Mouse (Mus musculus) kidney, postnatal 4 days (tissue): ENCODE data around the gene Cnksr3.

Experiments used
- DNase-seq, 2 experiments: peaks; one replicate each; pipeline ENCODE4 v3.0.0; 2021; ENCODE audit warnings: mixed read lengths in 2 of 2

The Cnksr3 gene

DNA sequence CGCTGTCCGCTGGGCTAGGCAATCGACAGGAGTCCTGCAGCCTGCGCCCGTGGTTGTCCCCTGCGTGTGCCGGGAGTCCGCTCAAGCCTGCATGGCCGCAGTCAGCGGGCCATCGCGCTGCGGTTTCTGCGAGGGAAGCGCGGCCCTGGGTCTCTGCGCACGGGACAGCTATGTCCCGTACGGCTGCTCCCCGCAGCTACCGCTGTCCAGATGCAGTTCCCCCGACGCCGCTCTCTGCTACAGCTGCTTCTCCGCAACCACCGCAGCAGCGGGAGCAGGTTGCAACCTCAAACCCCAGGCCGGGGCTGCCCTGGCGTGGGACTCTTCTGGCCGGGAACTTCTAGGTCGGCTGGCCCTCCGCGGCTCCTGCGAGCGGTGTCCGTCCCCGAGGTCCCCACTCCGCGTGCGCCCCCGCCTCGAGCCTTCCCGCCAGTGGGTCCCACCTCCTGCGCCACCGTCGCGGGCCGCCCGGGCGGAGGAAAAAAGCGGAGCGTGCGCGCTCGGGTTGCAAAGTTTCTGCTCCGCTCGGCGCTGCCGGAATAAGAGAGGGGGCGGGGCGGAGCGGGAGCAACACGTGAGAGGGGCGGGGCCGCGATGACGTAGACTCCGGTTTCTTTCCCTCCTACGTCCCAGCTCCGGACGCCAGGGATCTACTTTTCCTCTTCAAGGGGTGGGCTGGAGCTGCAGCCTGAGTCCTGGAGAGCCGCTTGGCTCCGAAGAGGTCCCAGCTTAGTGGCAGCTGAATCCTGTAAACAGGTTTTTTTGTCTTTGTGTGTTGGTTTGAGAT is at the start of gene Cnksr3:
Cnksr3 (minus strand) TSS at position 542 of the 787 bp plus-strand sequence.
- DNase-seq, result peak; percentile 100

DNA sequence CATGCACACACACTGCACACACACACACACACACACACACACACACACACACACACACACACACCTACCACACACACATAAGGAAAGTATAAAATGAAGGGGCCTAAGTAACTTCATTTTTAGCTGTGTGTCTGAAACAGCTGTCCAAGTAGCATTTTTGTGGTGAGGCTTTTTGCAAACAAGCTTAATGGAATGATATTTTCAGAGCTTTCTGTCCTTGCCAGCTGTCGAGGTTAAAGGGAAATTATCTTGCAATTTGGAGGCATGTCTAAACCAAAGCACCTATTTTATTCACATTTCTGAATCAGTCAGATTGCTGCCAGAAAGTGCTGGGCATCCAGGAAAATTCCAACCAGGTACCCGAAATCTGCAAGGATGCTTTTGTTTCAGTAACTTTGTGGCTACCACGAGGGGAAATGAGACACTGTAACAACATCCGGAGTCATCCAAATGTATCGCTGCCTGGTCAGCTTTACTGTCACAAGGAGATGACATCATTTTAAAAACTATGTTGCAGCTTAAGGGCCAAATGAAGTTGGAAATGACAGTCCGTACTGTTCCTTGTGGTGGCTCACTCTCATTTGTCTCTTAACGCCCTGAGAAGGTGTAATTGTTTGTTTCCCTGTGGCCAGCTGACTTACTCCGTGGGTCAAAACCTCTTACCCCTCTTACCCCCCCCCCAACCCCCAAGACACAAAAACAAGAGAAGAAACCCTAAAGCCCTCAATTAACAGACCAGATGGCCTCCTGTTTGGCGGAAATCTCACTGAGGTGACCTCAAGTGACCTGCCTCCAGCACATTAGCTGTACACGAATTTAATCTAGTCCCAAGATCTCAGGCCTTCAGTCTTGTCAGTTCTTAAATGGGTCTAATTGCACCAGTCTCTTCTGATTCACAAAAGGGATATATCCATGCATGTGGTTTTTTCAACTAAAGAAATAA is 48.4 kb upstream of the Cnksr3 start:
- no peak for DNase-seq

DNA sequence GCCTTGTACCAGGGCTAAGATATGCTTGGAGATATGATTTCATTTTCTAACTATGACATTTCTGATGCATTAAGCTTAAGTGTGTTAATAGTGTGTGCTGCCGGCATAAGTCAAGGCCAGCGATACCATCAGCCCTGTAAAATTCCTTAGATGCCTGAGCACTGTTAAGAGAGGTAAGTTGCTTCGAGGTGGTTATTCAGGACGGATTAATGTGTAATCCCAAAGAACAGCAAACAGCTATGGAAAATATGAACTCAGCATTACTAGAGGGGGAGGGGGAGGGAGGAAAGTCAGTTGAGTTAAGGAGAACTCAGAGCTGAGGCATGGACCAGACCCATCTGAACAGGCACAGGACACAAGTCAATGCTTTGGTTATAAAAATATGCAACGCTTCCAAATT is 46.6 kb upstream of the Cnksr3 start:
- DNase-seq, result no peak

DNA sequence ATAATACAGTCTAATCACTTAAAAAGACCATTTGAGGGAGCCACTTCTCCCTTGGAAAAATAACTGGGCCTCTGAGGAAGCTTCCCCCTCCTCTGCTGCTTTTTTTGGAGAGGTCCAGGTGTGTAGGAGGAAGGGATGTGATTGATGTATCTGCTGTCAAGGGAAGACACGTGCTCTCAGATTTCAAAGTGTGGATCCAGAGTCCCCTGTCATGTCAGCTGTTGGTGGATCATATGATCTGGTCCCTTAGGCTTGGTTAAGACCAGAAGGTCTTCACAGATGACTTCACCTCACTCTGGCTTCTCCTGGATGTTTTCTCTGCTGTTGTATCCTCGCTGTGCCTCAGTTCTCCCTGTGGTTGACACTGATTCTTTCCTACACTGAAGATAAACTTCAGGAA is 38.4 kb upstream of the Cnksr3 start:
- no peak for DNase-seq

DNA sequence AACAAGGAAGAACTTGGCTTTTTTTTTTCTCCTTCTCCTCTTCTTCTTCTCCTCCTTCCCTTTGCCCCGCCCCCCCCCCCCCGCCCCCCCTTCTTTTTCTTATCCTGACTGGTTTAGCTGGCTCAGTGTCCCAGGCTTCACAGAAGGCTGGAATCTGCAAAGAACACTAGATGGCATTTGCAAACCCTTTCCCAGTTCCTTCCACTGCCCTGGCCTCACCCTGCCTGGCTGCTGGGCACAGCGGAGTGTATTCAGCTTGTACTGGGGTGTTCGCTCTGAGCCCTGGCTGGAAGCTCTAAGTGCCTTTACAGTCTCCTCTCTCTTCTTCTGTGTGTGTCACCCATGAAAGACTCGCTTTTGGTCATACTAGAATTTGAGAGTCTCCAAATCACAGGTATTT is 22.6 kb upstream of the Cnksr3 start:
- DNase-seq, result no peak

DNA sequence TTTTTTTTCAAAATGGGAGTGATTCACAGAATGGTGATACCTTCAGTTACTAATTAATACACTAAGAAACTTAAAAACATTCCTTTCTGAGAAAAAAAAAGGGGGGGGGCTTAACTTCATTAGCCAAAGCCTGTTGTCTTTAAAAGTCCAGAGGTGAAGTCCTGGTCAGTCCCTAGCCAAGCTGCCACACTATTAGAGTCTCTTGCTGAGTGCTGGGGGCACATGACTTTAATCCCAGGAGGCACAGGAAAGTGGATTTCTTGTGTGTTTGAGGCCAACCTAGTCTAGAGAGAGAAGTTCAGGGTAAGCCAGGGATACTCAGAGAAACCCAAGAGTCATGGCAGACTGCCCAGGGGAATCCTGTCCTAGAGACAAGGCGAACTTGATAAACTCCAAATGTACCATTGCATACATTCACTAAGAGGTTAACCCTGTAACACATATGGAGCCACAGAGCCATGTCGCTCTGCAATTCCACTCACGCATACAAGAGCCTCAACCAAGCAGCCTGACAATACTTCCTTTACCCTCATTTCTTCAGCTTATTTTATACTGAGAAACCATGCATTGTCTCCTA is 5.6 kb upstream of the Cnksr3 start:
- no peak for DNase-seq

DNA sequence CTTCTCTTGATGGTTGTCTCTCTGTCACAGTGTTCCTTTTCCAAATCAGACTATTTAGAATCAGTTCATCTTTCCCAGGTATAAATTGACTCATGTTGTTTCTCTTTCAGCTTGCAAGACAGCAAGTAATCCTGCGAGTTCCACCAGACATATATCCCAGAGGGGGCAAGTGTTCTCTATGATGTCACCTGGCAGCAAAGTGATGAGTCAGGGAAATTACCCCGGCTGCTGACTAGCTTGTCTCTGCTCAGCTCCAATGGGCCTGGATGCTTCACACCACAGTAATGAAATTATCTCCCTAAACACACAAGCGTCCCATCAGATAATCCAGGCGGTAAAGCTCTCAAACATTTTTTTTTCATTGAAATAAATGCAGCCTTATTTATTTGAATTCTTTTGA is 2.7 kb upstream of the Cnksr3 start:
- DNase-seq, result no peak

DNA sequence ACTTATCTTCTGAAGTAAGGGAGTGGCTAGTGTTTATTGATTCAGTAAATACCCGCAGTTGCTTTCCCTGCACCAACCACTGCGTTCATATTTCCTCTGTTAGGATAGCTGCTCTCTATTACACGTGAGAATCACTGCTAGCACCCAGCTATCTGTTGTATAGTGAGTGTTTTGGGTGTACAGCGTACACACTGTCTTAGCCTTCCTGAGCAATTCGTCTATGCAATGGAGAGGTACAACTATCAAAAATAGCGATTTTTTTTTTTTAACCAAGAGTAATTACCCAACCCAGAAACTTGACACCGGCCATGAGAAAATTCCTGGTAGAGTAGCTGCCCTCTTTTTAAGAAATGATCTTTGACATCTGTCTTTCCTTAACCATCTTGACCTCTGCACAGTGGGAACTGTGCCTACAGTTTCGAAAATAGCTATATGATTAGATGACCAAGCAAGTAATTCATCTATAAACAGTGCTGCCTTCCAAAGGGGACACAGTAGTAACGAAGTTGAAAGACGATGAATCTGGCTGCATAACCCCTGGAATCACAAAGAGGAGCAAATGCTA is 1.1 kb upstream of the Cnksr3 start:
- DNase-seq, result no peak

DNA sequence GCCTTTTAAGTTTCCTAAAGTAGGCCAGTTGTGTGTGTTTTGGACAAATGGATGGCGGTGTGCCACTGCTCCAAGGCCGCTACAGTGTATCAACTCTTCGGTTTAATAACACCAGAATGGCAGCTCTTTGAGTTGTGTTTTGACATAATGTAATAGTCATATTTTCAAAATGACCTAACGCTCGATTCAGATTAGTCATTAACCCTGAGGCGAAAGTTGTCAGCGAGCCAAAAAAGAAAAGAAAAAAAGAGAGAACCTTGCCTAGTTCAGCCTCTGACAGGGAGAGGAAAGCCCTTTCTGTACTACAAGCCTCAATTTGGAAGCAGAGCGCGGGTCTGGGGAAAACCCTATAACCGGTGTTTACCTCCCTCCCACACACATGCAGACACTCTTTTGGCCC is 500 bp upstream of the Cnksr3 start:
- DNase-seq, result no peak

DNA sequence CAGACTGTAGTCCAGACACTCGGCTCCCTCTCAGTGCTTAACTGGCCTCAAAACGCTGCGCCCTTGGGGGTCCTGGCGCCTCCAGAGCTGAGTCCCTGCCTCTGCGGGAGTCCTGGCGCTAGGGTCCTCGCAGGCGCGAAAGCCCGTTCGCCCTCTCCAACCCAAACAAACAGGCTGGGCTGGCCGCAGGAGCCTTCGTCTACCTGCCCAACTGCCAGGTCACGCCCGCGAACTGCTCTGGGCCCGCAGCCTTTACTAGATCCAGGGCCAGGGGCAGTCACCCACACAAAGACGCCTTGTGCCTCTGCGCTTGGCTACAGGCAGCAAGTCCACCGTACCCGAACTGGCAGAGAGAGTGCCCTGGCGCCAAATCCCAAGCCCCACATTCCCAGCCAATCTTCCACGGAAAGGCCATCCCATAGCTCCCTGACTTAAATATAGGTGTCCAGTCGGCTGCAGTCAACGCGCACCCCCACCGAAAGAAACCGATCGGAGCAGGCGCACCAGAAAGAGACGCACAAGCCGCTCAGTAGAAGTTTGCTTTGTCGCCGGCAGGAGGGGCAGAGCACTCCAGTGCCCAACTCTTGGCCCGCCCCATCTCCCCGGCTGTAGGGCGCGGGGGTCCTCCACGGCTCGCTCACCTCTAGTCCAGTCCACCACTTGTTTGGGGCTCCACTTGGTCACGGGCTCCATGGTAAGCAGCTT is 894 bp downstream of the Cnksr3 start:
- DNase-seq, result peak; percentile 85 to 91

DNA sequence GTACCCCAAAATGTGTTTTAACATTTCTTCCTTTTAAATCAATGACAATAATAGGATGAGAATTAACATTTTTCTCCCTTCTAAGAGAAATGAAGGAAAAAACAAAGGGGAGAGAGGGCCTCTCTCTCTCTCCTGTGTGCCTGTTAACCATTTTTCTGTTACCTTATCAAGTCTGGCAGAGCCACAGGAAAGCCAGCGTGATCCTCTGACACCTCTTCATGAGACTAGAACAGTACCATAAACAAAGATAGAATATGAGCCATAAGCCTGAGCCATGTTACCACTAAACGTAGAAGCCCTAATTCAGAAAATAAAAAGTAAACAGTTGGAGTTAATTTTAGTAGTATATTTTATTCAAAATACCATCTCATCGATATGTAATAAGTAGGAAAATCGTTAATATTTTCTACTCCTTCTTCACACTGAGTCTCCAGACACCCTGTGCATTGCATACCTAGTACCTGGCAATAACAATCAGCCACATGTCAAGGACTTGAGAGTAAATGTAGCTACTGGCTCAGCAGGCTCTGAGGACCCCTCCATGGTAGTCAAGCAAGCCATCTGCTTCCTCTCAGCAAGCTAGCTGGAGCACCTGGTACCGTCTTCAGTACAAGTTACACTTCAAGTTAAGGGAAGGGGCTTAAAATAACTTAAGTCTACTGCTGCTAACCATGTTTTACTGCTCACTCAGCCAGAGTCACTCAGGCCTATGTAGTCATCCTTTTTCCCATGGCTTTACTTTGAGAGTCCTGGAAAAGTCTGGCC is 2.2 kb downstream of the Cnksr3 start:
- DNase-seq, result no peak

DNA sequence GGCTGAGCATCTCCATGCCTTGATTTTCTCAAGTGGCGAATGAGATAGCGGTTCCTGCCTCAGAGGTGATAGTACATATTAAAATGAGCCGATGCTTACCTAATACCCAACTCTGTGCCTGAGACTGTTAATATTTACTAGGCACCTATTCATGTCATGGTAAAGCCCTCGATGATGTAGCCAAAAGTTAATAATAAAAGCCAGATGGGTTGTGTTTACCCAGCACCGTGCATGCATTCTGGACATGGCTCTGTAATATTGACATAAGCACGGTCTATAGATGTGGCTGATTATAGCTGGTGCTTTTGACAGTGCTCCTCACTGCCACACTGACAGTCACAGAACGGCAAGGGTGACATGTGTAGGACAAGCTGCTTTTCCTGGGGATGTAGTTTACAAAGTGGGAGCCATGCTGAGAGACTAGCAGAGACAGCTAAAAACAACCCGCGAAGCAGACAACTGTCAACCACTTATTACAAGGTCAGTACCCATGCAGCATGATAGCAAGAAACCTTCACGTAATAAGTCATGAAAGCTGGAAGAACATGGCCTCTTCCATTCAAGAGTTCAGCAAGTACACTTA is 3.1 kb downstream of the Cnksr3 start:
- DNase-seq, result no peak

DNA sequence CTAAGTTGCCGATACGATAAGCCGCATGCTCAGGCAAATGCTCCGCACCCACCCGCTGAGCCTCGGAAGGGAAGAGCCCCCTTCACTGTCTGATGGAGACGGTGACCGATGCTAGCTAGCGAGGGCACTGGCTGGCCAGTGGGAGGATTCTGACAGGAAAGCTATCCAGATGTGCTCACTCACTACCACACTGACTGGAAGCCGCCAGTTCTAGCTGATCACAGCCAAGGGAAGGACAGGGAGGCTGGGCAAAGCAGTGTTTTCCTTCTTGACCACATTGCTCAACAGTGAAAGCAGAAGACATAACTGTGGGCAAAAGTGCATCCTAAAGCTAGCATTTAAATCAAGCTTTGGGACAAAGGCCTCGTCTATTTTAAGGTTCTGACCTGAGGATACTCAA is 4.7 kb downstream of the Cnksr3 start:
- DNase-seq, result no peak

DNA sequence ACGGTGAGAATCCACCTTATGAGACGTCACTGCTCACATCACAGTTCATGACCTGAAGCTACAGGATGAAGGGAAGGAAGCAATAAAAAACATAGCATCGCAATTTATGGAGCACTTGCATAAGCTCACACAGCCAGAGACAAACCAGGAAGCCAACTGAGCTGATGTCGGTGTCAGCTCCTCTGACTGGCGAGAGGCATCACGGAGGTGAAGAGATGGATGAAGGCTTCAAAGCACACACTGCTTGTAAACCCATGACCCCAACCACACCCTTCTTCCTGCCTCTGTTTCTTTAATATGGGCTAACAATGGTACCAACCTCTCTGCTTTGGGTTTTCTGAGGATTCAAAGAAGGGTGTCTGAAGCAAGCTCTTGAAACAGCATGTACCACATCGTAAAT is 5.5 kb downstream of the Cnksr3 start:
- no peak for DNase-seq

DNA sequence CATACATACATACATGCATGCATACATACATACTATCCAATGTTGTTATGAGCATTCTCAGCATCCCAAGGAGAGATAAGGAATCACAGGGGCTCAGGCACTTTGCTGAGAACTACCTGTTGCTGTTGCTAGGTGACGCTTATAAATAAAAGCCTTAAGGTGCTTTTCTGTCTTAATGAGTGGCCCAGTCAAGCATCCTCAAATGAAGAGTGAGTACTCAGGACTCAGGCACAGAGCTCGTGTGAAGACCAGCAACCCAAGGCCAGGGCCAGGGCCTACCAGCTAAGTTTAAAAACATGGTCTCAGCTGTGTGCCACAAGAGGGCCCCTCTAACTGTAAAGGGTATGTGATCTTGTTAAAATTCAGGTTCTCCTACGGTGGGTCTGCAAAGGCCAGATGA is 6.5 kb downstream of the Cnksr3 start:
- DNase-seq, result no peak

DNA sequence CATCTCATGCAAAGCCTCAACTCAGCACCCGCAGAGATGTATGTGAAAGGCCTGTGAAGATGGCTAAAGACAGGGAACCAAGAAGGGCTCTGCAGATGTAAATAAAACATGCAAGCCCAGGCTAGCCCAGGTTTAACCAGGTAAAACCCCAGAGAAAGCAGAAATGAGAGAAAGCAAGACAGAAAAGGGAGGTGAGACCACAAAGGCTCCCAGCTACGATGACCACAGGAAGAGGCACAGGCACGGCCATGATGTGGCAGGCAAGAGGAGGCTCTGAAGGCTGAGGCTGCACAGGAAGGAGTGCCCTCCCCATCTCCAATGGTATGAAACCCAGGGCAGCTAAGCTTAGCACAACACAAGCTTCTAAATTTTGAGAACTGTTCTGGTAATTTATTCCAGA is 7.1 kb downstream of the Cnksr3 start:
- no peak for DNase-seq

DNA sequence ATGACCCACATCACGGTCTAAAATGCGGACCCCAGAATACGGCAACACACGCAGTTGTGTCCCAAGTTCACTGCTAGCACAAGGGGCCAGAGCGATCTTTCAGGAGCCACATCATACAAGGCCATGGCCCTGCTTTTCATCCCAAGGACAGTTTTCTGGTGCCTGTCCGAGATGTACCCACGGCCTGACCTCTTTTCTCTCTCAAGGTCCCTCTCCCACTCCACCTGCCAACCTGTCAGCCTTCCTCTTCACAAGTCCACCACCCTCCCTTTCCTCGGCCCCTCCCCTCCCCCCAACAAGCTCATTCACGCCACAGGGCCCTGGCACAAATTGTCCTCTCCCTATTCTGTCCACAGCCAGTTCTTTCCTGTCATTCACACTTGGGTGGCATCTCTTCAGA is 9.5 kb downstream of the Cnksr3 start:
- DNase-seq, result no peak

DNA sequence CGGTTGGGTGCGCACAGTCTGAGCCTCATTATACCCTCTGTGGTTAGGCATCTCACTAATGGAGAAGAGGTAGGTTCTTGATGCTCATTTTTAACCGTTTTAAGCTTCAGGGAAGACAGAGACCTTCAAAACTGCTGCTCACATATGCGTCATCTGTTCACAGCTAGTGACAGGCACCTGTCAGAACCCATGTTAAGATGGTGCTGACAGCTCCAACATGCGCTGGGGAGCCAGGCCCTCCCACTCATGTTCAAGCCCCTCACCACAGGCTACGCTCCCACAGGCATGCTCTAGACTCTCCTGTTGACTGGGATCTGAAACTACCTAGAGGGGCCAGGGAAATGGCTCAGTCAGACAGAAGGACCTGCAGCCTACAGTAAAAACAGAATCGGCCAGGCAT is 11.4 kb downstream of the Cnksr3 start:
- no peak for DNase-seq

DNA sequence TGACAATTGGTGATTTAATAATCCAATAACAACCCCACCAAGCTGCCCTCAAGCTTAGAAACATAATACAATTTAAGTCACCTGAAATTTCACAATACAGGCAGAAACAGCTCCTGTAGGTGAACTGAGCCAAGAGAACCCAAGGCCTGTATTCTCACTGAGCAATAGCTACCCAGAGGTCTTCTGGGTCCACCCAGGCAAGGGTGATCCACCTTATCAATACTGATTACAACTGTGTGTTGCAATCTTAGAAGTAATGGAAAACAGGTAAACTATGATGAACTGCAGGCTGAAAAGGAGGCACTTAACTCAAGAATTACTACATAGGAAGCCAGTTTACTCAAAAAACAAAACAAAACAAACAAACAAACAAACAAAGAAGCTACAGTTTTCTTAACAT is 13.8 kb downstream of the Cnksr3 start:
- DNase-seq, result no peak

DNA sequence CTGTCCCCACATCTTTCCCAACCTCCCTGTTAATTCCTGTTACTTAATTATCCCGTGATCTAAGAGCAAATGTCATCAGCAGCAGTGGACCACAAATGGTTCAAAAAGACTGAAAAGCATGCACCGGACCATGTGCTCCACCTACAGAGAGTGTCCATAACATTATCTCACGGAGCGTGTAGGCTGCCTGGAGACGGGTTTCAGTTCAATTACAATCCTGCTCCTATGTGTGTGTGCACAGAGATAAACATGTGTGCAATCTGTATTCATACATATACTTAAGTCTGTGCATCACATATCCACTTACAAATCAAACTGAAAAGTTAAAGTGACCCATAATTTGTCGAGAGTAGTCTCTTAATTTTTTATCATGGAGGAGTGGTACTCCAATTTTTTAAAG is 14.3 kb downstream of the Cnksr3 start:
- DNase-seq, result no peak

DNA sequence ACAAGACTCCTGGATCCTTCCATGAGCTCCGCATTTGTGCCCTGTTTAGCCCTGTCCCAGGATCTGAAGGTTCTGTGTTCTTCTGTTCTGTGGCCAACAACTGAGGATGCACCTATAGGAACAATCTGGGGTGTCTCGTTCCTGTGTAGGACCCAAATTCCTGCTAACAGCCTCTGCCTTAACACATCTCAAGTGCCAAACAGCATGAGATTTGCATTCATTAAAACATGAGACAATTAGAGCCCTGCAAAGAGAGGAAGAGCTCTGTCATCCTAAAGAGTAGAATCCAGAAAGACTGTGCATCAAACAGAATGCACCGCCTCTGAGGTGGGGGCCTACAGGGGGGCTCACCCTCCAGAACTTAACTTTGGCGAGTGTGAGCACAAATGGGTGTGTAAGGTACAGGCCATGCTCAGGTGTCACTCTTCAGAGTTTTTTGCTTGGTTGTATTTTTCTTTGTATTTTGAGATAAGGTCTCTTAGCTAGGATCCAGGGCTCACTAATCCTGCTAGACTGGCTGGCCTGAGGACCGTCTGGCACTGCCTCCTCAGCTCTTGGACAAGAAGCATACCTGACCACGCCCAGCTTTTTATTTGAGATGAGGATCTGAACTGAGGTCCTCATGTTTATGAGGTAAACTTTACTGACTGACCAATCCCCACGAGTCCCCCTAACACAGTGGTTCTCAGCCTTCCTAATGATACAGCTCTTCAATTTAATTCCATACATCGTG is 15.2 kb downstream of the Cnksr3 start:
- DNase-seq, result no peak
